In the genomic region with DNA sequence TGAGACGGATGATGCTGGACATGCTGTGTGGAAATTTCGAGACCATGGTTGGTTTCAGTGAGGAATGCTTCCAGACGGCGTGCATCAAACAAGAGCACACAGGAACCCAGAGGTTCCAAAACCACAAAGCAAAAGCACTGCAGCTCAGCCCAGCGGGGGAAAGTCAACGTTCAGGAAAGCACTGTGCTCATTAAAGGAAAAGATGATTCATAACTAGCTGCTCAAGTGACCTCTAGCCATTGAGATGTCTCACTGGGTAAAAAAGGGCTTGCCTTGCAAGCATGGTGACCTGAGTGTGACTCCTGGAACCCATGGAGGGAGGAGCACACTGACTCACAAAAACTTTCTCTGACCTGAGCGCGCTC, we compare ENCODE assay signal across 11 mouse cellular contexts. TPM values are rescaled to one million over a fixed set of nuclear protein-coding genes. Genes with fewer than 3 reads are reported as not detected.
DNase-seq lines count a peak whose midpoint lies in the region; ATAC-seq lines count a peak whose summit lies in the region.
"Had no signal": no experiment of that assay in that cellular context is flagged by ENCODE, and none has a peak within 500 bp of the region (broad histone marks: within the 10 kb centered on the region; RNA-seq: fewer than 3 reads in every experiment).

No protein-coding gene starts in this region.

- intact Hi-C loops in left cerebral cortex, postnatal 25 days (cut with DNase I), result no loop called here

- no peaks in the 10 kb centered on the region for H3K9me3 ChIP-seq in kidney, embryonic 14.5 days (ENCODE audit: control insufficient read depth, low read length)
- H3K9me3 ChIP-seq: lung, embryonic 15.5 days had no signal

- no peak for DNase-seq in kidney, postnatal 25 days
- peak; percentile 63 for DNase-seq in 3134 (ENCODE audit: extremely low read depth, insufficient read length, low spot score)
- DNase-seq in CD4-positive, CD25-positive, alpha-beta regulatory T cell, adult 2 months (ENCODE audit: low read depth, low spot score), result peak; percentile 46
- DNase-seq in induced T-regulatory cell, adult 2 months (ENCODE audit: low read depth), result peak; percentile 58
- DNase-seq in left cerebral cortex, postnatal 25 days (ENCODE audit: low spot score in 2 of 2), result no peak
- DNase-seq in heart, postnatal 4 days, result no peak
- DNase-seq: cerebellum, postnatal 10 days; heart, adult 18-20 months had no signal

- no peak overlapping the region for H3K4me3 ChIP-seq in kidney, embryonic 14.5 days (ENCODE audit: low read length)
- H3K4me3 ChIP-seq: lung, embryonic 15.5 days had no signal

- H3K9ac ChIP-seq in kidney, embryonic 14.5 days (ENCODE audit: low read depth, low read length), result no peak overlapping the region
- H3K9ac ChIP-seq: lung, embryonic 15.5 days had no signal

- H3K27ac ChIP-seq in kidney, embryonic 14.5 days (ENCODE audit: low read depth, low read length), result peak overlapping the region; percentile 62; the same call in 1 of the 2 replicates
- H3K27ac ChIP-seq: lung, embryonic 15.5 days had no signal

- no peaks in the 10 kb centered on the region for H3K27me3 ChIP-seq in kidney, embryonic 14.5 days (ENCODE audit: control insufficient read depth, insufficient read depth, low read length)
- H3K27me3 ChIP-seq: lung, embryonic 15.5 days had no signal

- no peaks in the 10 kb centered on the region for H3K36me3 ChIP-seq in kidney, embryonic 14.5 days (ENCODE audit: control insufficient read depth, insufficient read depth, low read length)
- H3K36me3 ChIP-seq: lung, embryonic 15.5 days had no signal

- 62% methylated on average over 8 of the region's 8 CpGs for WGBS in kidney, embryonic 14.5 days

- no peak for ATAC-seq in kidney, embryonic 14.5 days (ENCODE audit: low FRiP score, low TSS enrichment)
- ATAC-seq: hindbrain, embryonic 16.5 days had no signal

- H3K4me1 ChIP-seq in kidney, embryonic 14.5 days (ENCODE audit: control insufficient read depth, insufficient read depth, low read length), result peaks cover 22% of the 10 kb centered on the region

- no peak overlapping the region for H3K4me2 ChIP-seq in kidney, embryonic 14.5 days (replicated peaks; ENCODE audit: low read depth, low read length)
- H3K4me2 ChIP-seq: lung, embryonic 15.5 days had no signal

RNA-seq across cellular contexts. Expression of gene Abcc4, which starts 47.7 kb away (rescaled TPM):
- 5.4 and 12.2 TPM in 2 replicates for polyA plus RNA-seq in kidney, embryonic 14.5 days (2014; fragmentation: Nextera tagmentation; extraction: Ambion mirVana)
- 10 to 100 TPM in 1 of 2 experiments, 1 to 10 TPM in 1; 7.5 to 10.2 TPM for total RNA-seq in left cerebral cortex, postnatal 25 days (2021)
- 1 to 10 TPM; 2.9 to 3.1 TPM for total RNA-seq in heart, postnatal 4 days (2021)

Comparison
In these comparisons a context has a peak if more than half of its experiments do, and no peak if none do; other contexts are left out.
1. DNase-seq: peak in 3134 (single experiment), CD4-positive, CD25-positive, alpha-beta regulatory T cell, adult 2 months (single experiment) and induced T-regulatory cell, adult 2 months (single experiment); none in kidney, postnatal 25 days (0 of 2), left cerebral cortex, postnatal 25 days (0 of 2) and heart, postnatal 4 days (single experiment).